Mouse (Mus musculus) hindbrain, embryonic 11.5 days (tissue): ENCODE results near the gene Pde4a. TPM values are rescaled to one million over a fixed set of nuclear protein-coding genes. Genes with fewer than 3 reads are reported as not detected.
A peak's percentile ranks its signal among the peaks of the same experiment; 100 is the strongest.

Source experiments
- ATAC-seq: fragments of 200-750 bp; cut with Nextera tagmentation; 2 replicates; pipeline ENCODE4 v1.8.0; 2017; ENCODE audit warnings: mild to moderate bottlenecking, moderate TSS enrichment, moderate library complexity; ENCODE audit not compliant: low FRiP score
- DNase-seq: peaks from one replicate; pipeline ENCODE4 v3.0.0-alpha.2; 2015; ENCODE audit warnings: low spot score
- H3K27ac ChIP-seq: fragments of 300-500 bp; sonication (generic); 2 replicates; pipeline ENCODE4 v1.5.1; 2014; ENCODE audit warnings: mild to moderate bottlenecking, low read depth, low read length
- H3K27me3 ChIP-seq: fragments of 300-500 bp; sonication (generic); 2 replicates; pipeline ENCODE4 v1.6.1; 2014; ENCODE audit warnings: mild to moderate bottlenecking, low read length, moderate library complexity, mixed read lengths; ENCODE audit not compliant: control insufficient read depth, insufficient read depth
- H3K36me3 ChIP-seq: fragments of 300-500 bp; sonication (generic); 2 replicates; pipeline ENCODE4 v1.6.1; 2014; ENCODE audit warnings: mild to moderate bottlenecking, low read length, moderate library complexity, mixed read lengths; ENCODE audit not compliant: control insufficient read depth, insufficient read depth
- H3K4me1 ChIP-seq: fragments of 300-500 bp; sonication (generic); replicated peaks from 2 replicates; pipeline ENCODE4 v1.6.1; 2014; ENCODE audit warnings: low read length, mixed read lengths; ENCODE audit not compliant: control insufficient read depth, insufficient read depth
- H3K4me2 ChIP-seq: fragments of 300-500 bp; sonication (generic); replicated peaks from 2 replicates; pipeline ENCODE4 v1.6.1; 2014; ENCODE audit warnings: mild to moderate bottlenecking, low read depth, low read length
- H3K4me3 ChIP-seq: fragments of 300-500 bp; sonication (generic); 2 replicates; pipeline ENCODE4 v1.5.1; 2014; ENCODE audit warnings: low read depth, low read length
- H3K9ac ChIP-seq: fragments of 300-500 bp; sonication (generic); 2 replicates; pipeline ENCODE4 v1.6.1; 2014; ENCODE audit warnings: low read depth, low read length
- H3K9me3 ChIP-seq: fragments of 300-500 bp; sonication (generic); 2 replicates; pipeline ENCODE4 v1.6.1; 2016; ENCODE audit warnings: low read length; ENCODE audit not compliant: control insufficient read depth
- WGBS: fragments of 180-500 bp; shearing (Covaris S2); extraction: QIAGEN DNeasy Blood & Tissue Kit; methylation state at CpG from one replicate; pipeline ENCODE4 v1.1.7; 2014; 5-methylcytosine and 5-hydroxymethylcytosine counted together
- polyA plus RNA-seq: library from polyadenylated mRNA; unstranded; fragments of >200 nt; fragmentation: Nextera tagmentation; extraction: Ambion mirVana; gene quantifications from 2 replicates; pipeline ENCODE4 v1.2.1, GENCODE M21; 2014

The Pde4a gene
- polyA plus RNA-seq, 1 experiment from 2014 or later: 5.7 TPM

DNA sequence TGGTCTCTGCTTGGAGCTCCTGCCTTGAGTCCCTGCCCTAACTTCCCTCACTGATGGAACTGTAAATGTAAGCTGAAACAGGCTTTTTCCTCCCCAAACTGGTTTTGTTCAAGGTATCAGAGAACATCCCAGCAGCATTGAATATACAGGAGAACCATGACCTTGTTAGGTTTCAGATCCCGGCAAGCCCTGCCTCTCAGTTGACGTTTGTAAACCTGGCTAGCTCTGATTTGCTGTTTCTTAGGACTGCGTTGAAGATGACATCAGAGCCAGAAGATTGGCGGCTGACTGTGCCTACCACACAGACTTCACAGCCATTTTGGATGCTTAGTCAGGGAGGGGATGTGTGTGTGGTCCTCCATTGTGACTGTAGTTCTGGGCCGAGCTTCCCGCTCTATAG is 58.4 kb downstream of the Pde4a start:
- no peak for DNase-seq
- no peak overlapping the region for H3K27ac ChIP-seq
- no peaks in the 10 kb centered on the region for H3K9me3 ChIP-seq
- no peak overlapping the region for H3K4me3 ChIP-seq
- H3K36me3 ChIP-seq: no peaks in the 10 kb centered on the region
- H3K9ac ChIP-seq: no peak overlapping the region
- no peaks in the 10 kb centered on the region for H3K27me3 ChIP-seq
- WGBS: 93% methylated on average over 6 of the region's 6 CpGs
- no peaks in the 10 kb centered on the region; the same call in 1 of the 2 replicates for H3K4me1 ChIP-seq
- H3K4me2 ChIP-seq: no peak overlapping the region
- no peak for ATAC-seq

DNA sequence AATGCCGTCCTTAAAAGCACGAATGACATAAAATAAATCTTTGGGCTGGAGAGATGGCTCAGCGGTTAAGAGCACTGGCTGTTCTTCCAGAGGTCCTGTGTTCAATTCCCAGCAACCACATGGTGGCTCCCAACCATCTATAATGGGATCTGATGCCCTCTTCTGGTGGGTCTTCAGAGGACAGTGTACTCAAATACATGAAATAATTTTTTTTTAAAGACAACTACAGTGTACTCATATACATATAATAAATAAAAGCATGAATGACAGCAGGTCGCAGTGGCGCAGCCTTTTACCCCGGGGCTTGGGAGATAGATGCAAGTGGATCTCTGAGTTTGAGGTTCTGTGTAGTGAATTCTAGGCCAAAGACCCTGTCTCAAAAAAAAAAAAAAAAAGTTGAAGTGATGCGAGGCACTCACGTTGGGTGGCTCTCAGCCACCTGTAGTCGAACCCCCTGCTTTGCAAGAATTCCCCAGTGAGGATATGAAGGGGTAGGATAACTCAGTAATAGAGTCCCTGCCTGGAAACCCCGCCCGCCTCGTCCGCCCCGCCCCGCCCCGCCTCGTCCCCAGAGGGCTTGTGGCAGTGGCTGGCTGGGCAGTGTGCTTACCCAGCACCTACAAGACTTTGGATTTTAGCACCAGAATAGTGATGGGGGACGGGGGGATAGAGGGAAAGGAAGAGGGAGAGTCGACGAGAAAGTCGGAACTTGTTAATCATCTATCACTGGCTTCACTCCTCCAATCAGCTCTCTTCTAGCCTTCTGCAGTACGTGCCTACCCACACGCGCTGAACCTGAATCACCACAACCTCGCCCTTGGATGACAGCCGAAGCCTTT is 59.3 kb downstream of the Pde4a start:
- no peaks in the 10 kb centered on the region; the same call in 1 of the 2 replicates for H3K4me1 ChIP-seq
- H3K9ac ChIP-seq: no peak overlapping the region; the same call in 1 of the 2 replicates
- peak overlapping the region; percentile 36 for H3K4me2 ChIP-seq
- no peak overlapping the region for H3K27ac ChIP-seq
- H3K27me3 ChIP-seq: no peaks in the 10 kb centered on the region
- ATAC-seq (no peak), DNase-seq (peak; percentile 55)
- no peaks in the 10 kb centered on the region for H3K36me3 ChIP-seq
- H3K4me3 ChIP-seq: peak overlapping the region; percentile 12; the same call in 1 of the 2 replicates
- WGBS: 27% methylated on average over 26 of the region's 26 CpGs
- H3K9me3 ChIP-seq: no peaks in the 10 kb centered on the region

DNA sequence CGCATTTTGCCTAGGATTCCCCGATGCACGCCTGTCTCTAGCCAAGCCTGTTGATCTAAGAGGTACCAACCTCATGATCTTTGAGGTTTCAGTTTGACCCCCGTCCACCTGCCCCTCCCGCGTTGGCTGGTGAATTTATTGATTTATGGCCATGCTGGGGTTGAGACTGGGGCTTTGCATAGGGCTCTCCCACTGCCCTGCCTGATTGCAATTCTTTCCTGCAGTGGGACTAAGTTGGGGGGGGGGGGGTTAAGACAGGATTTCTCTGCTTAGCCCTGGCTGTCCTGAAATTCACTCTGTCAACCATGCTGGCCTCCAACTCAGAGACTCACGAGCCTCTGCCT is 59.9 kb downstream of the Pde4a start:
- H3K27ac ChIP-seq: no peak overlapping the region
- no peak for DNase-seq
- H3K4me2 ChIP-seq: peak overlapping the region; percentile 36
- no peak for ATAC-seq
- H3K27me3 ChIP-seq: no peaks in the 10 kb centered on the region
- no peaks in the 10 kb centered on the region for H3K9me3 ChIP-seq
- H3K9ac ChIP-seq: no peak overlapping the region; the same call in 1 of the 2 replicates
- no peaks in the 10 kb centered on the region for H3K36me3 ChIP-seq
- 20% methylated on average over 7 of the region's 7 CpGs for WGBS
- H3K4me1 ChIP-seq: no peaks in the 10 kb centered on the region; the same call in 1 of the 2 replicates
- H3K4me3 ChIP-seq: peak overlapping the region; percentile 12; the same call in 1 of the 2 replicates

DNA sequence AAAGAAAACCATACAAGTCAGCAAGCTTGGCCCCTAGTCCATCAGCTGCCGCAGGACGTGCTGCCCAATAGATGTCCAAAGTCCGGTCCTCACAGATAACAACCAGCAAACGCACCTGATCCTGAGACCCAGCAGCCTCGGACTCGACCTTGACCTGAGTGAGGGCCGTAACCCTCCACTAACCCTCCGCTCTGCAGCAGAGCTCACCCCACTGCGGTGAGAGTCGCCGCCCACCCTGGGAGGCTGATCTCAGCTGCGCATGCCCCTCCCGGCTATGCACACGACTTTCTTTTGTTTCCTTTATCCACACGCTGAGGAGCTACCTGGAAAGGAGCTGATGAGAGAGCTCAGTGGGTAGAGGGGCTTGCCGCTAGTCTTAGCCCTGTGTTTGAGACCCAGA is 61.8 kb downstream of the Pde4a start:
- Histone ChIP-seq H3K4me2 (peak overlapping the region; percentile 28), H3K27ac (no peak overlapping the region), H3K4me3 (0 out of 2 replicates have a peak overlapping the region, but pooled peaks have one; percentile 10), H3K4me1 (no peaks in the 10 kb centered on the region; the same call in 1 of the 2 replicates), H3K9me3 (no peaks in the 10 kb centered on the region), H3K36me3 (no peaks in the 10 kb centered on the region), H3K9ac (peak overlapping the region; percentile 31; the same call in 1 of the 2 replicates), H3K27me3 (no peaks in the 10 kb centered on the region)
- peak; percentile 23; the same call in 1 of the 2 replicates for ATAC-seq
- WGBS: 20% methylated on average over 16 of the region's 16 CpGs
- peak; percentile 52 for DNase-seq

DNA sequence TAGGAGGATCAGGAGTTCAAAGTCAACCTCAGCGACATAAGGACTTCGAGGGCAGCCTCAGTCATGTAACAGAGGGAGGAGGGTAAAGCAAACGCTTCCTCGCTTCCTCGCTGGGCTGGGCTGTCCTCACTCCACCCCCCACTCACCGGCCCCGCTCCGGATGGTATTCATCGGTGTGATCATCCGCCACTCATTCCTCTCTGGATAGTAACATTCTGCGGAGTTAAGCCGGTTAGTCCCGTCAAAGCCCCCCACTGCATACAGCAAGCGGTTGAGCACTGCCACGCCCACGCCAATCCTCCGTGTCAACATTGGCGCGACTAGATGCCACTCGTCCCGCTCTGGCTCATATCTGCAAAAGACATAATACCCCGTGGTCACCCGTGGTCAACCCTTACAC is 66.0 kb downstream of the Pde4a start:
- no peaks in the 10 kb centered on the region for H3K9me3 ChIP-seq
- ATAC-seq: no peak
- H3K27me3 ChIP-seq: no peaks in the 10 kb centered on the region
- no peak overlapping the region for H3K4me2 ChIP-seq
- WGBS: 48% methylated on average over 23 of the region's 23 CpGs
- H3K4me3 ChIP-seq: no peak overlapping the region
- no peak overlapping the region for H3K27ac ChIP-seq
- 0 out of 2 replicates have a peak, but pooled peaks cover 2% of the 10 kb centered on the region for H3K36me3 ChIP-seq
- H3K9ac ChIP-seq: no peak overlapping the region
- H3K4me1 ChIP-seq: no peaks in the 10 kb centered on the region; the same call in 1 of the 2 replicates
- no peak for DNase-seq

DNA sequence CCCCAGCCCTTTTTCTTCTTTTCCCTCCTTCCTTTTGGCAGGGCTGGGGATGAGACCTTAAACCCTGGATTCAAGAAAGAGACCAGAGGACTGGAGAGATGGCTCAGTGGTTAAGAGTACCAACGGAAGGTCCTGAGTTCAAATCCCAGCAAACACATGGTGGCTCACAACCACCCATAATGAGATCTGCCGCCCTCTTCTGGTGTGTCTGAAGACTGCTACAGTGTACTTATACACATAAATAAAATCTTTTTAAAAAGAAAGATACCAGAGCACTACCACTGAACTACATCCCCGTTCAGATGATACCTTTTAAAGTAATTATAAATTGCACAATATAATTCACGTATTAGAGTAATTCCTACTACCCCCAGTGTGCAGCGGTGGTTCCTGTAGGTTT is 67.4 kb downstream of the Pde4a start:
- Histone ChIP-seq H3K27me3 (no peaks in the 10 kb centered on the region), H3K27ac (no peak overlapping the region), H3K4me2 (no peak overlapping the region), H3K36me3 (0 out of 2 replicates have a peak, but pooled peaks cover 2% of the 10 kb centered on the region), H3K9ac (no peak overlapping the region), H3K4me3 (no peak overlapping the region), H3K4me1 (peaks cover 6% of the 10 kb centered on the region), H3K9me3 (no peaks in the 10 kb centered on the region)
- 88% methylated on average over 5 of the region's 5 CpGs for WGBS
- DNase-seq: no peak
- ATAC-seq: no peak

DNA sequence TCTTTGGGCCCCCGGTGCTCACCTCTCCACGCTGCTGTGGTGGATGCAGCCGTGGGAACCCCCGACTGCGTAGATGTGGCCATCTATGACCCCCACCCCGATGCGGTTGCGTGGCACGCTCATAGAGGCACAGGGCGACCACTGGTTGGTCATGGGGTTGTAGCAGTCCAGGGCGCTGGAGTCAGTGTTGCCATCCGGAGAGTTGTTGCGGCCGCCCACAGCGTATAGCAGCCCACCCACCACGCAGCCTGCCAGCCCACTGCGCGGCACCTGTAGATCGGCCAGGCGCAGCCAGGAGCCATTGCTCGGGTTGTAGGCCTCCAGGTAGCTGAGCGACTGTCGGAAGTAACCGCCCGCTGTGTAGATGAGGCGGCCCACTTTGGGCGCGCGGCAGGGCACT is 67.9 kb downstream of the Pde4a start:
- H3K9me3 ChIP-seq: no peaks in the 10 kb centered on the region
- WGBS: 90% methylated on average over 28 of the region's 29 CpGs
- peaks cover 7% of the 10 kb centered on the region for H3K4me1 ChIP-seq
- H3K27me3 ChIP-seq: no peaks in the 10 kb centered on the region
- DNase-seq (no peak), ATAC-seq (no peak)
- no peak overlapping the region for H3K27ac ChIP-seq
- 0 out of 2 replicates have a peak, but pooled peaks cover 2% of the 10 kb centered on the region for H3K36me3 ChIP-seq
- H3K4me3 ChIP-seq: no peak overlapping the region
- no peak overlapping the region for H3K4me2 ChIP-seq
- no peak overlapping the region for H3K9ac ChIP-seq

DNA sequence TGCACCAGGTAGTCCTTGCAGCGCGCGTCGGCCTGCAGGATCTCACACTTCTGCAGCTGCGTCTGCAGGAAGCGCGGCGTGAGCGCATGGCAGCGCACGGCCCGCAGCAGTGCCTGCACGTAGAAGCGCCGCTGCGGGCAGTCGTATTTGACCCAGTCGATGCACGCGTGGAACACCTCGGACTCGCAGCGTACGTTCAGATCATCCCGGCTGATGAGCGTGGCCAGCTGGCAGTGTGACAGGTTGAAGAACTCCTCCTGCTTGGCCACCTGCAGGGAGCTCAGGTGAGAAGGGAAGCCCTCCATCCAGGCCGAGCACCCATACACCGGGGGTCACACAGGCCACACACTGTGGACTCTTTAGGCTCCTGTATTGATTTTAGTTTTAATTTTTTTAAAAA is 68.3 kb downstream of the Pde4a start:
- DNase-seq (no peak), ATAC-seq (no peak)
- Histone ChIP-seq H3K4me2 (no peak overlapping the region), H3K9me3 (no peaks in the 10 kb centered on the region), H3K27ac (no peak overlapping the region), H3K27me3 (no peaks in the 10 kb centered on the region), H3K4me3 (no peak overlapping the region), H3K9ac (no peak overlapping the region), H3K36me3 (0 out of 2 replicates have a peak, but pooled peaks cover 2% of the 10 kb centered on the region), H3K4me1 (peaks cover 7% of the 10 kb centered on the region)
- WGBS: 75% methylated on average over 28 of the region's 28 CpGs

DNA sequence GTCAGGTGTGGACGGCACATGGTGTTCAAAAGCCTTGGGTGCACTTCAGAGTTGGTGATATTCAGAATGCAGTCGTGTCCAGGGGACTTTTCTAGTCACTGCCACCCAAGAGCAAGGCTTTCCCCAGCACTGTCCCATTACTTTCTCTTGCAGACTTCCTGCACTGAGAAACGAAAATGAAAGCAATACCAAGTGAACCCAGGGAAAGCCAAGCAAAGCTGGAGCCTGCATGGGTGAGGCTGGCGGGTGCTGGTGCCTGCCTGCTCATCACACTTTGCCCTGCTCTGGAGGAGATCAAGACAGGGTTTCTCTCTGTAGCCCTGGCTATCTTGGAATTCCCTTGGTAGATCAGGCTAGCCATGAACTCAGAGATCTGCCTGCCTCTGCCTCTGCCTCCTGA is 69.8 kb downstream of the Pde4a start:
- Histone ChIP-seq H3K9me3 (no peaks in the 10 kb centered on the region), H3K27me3 (no peaks in the 10 kb centered on the region), H3K4me1 (peaks cover 7% of the 10 kb centered on the region), H3K36me3 (0 out of 2 replicates have a peak, but pooled peaks cover 2% of the 10 kb centered on the region), H3K4me2 (no peak overlapping the region), H3K27ac (no peak overlapping the region), H3K4me3 (no peak overlapping the region), H3K9ac (no peak overlapping the region)
- DNase-seq (no peak), ATAC-seq (no peak)
- 89% methylated on average over 4 of the region's 4 CpGs for WGBS
